Mouse (Mus musculus) NIH3T3 (cell line): ENCODE data around the gene Ttll12.

Experiments
- DNase-seq: peaks from one replicate; pipeline ENCODE4 v3.0.0-alpha.2; 2012; ENCODE audit warnings: low read depth

Ttll12 gene

DNA sequence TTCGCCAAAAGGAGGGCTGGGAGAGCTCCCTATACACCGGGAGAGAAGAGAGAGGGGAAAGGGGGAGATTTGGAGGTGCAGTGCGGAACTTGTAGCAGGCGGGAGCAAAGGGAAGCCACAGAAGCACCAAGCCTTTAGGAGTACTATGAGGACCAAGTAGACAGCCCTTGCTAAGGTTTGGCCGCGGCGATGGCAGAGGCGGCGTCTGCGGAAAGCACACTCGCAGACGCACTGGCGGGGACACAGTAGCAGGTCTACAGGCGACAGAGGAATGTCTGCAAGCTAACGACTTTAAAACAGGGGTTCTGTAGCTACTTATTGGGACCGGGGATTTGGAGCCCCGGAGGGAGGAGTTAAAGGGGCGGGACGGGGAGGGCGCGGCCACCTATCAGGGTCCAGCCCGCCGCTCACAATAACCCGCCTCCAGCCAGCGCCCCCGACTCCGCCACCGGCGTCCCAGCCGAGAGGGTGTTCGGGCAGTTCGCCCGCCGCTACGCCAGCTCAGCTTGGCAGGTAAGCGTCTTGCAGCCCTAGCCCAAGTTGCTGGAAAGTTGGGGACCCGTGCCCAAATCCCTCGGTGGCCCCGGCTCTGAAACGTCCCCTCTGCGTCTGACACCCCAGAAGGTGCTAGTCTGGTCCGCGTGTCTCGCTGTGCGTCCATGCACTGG lies 68.4 kb downstream of the Ttll12 start, which contains the start of gene Bik:
Bik (plus strand) TSS at position 439 of the 668 bp plus-strand sequence.
- DNase-seq: no peak
